ENCODE assay signal across 8 mouse cellular contexts in genomic region chr3:32708368-32709231, GRCm38 (mm10). TPM values are rescaled to one million over a fixed set of nuclear protein-coding genes. Genes with fewer than 3 reads are reported as not detected.
A peak's percentile ranks its signal among the peaks of the same experiment; 100 is the strongest.
DNase-seq lines count a peak whose midpoint lies in the region; ATAC-seq lines count a peak whose summit lies in the region.

No protein-coding gene starts in this region.

- peak overlapping the region; percentile 93 for H3K4me2 ChIP-seq in intestine, embryonic 14.5 days (ENCODE audit: low read length)

- H3K4me1 ChIP-seq in intestine, embryonic 14.5 days (replicated peaks; ENCODE audit: control insufficient read depth, insufficient read depth, low read length), result peaks cover 8% of the 10 kb centered on the region

- H3K27me3 ChIP-seq in intestine, embryonic 14.5 days (replicated peaks; ENCODE audit: control insufficient read depth, insufficient read depth, low read length), result no peaks in the 10 kb centered on the region

- peak overlapping the region; percentile 91 for H3K27ac ChIP-seq in intestine, embryonic 14.5 days (ENCODE audit: low read depth)

- intact Hi-C loops in left cerebral cortex, postnatal 14 days (cut with DNase I), result no loop called here

- H3K9ac ChIP-seq in intestine, embryonic 14.5 days (ENCODE audit: low read length), result peak overlapping the region; percentile 89

- H3K9me3 ChIP-seq in intestine, embryonic 14.5 days (ENCODE audit: control insufficient read depth, low read length), result no peaks in the 10 kb centered on the region

- under 1% methylated on average over 89 of the region's 90 CpGs for WGBS in intestine, embryonic 14.5 days

- H3K36me3 ChIP-seq in intestine, embryonic 14.5 days (ENCODE audit: control insufficient read depth, insufficient read depth, low read length), result peaks cover 23% of the 10 kb centered on the region

- peak; percentile 94 to 95 for DNase-seq in adrenal gland, adult 18-20 months (ENCODE audit: low spot score in 2 of 2)
- DNase-seq in embryo, embryonic 11 days, result peak; percentile 97
- DNase-seq in gastrocnemius, postnatal 25 days, result peak; percentile 99
- DNase-seq in intestine, embryonic 14.5 days (ENCODE audit: low spot score), result peak; percentile 98
- peak; percentile 95 to 99 for DNase-seq in left cerebral cortex, postnatal 14 days (ENCODE audit: low spot score in 2 of 2)
- DNase-seq in mesoderm, embryonic 11.5 days (ENCODE audit: low read depth, low spot score), result peak; percentile 99
- DNase-seq in right cerebral cortex, postnatal 36 days (ENCODE audit: low spot score in 2 of 2), result peak; percentile 97 to 98
- DNase-seq in yolk sac, embryonic 10.5 days (ENCODE audit: low spot score), result peak; percentile 100

- peak overlapping the region; percentile 99 for H3K4me3 ChIP-seq in intestine, embryonic 14.5 days (ENCODE audit: low read depth, low read length)

- peak; percentile 100 for ATAC-seq in intestine, embryonic 14.5 days (replicated peaks; ENCODE audit: low FRiP score, low TSS enrichment, low read depth)

RNA-seq across cellular contexts. Expression of gene Actl6a, which starts 2.5 kb away (rescaled TPM):
- 10 to 100 TPM; 42.9 to 47.1 TPM for total RNA-seq in adrenal gland, adult 18-20 months (2021)
- total RNA-seq in gastrocnemius, postnatal 25 days (2021), result 10 to 100 TPM; 14.8 to 16.8 TPM
- 159 and 182 TPM in 2 replicates for polyA plus RNA-seq in intestine, embryonic 14.5 days (2014; fragmentation: Nextera tagmentation; extraction: Ambion mirVana)
- 10 to 100 TPM; 14.8 to 15.1 TPM for total RNA-seq in left cerebral cortex, postnatal 14 days (2021)

RNA-seq across cellular contexts. Expression of gene Ndufb5, which starts 28.2 kb away (rescaled TPM):
- total RNA-seq in adrenal gland, adult 18-20 months (2021), result 100 to 1,000 TPM; 359 to 426 TPM
- total RNA-seq in gastrocnemius, postnatal 25 days (2021), result 100 to 1,000 TPM; 583 to 623 TPM
- polyA plus RNA-seq in intestine, embryonic 14.5 days (2014; fragmentation: Nextera tagmentation; extraction: Ambion mirVana), result 348 and 364 TPM in 2 replicates
- 100 to 1,000 TPM; 187 to 207 TPM for total RNA-seq in left cerebral cortex, postnatal 14 days (2021)

RNA-seq across cellular contexts. Expression of gene Mrpl47, which starts 28.8 kb away (rescaled TPM):
- 10 to 100 TPM; 29.6 to 43.1 TPM for total RNA-seq in adrenal gland, adult 18-20 months (2021)
- 10 to 100 TPM; 30.5 to 33.2 TPM for total RNA-seq in gastrocnemius, postnatal 25 days (2021)
- polyA plus RNA-seq in intestine, embryonic 14.5 days (2014; fragmentation: Nextera tagmentation; extraction: Ambion mirVana), result 38.0 and 40.4 TPM in 2 replicates
- 10 to 100 TPM; 19.7 to 20.1 TPM for total RNA-seq in left cerebral cortex, postnatal 14 days (2021)

Comparison
In these comparisons a context has a peak if more than half of its experiments do, and no peak if none do; other contexts are left out.
1. Peak in every context shown above with its lines: DNase-seq, ATAC-seq, H3K4me3 ChIP-seq and H3K27ac ChIP-seq.